Mouse (Mus musculus): ENCODE results near the gene Tnfaip2.

The Tnfaip2 gene

DNA sequence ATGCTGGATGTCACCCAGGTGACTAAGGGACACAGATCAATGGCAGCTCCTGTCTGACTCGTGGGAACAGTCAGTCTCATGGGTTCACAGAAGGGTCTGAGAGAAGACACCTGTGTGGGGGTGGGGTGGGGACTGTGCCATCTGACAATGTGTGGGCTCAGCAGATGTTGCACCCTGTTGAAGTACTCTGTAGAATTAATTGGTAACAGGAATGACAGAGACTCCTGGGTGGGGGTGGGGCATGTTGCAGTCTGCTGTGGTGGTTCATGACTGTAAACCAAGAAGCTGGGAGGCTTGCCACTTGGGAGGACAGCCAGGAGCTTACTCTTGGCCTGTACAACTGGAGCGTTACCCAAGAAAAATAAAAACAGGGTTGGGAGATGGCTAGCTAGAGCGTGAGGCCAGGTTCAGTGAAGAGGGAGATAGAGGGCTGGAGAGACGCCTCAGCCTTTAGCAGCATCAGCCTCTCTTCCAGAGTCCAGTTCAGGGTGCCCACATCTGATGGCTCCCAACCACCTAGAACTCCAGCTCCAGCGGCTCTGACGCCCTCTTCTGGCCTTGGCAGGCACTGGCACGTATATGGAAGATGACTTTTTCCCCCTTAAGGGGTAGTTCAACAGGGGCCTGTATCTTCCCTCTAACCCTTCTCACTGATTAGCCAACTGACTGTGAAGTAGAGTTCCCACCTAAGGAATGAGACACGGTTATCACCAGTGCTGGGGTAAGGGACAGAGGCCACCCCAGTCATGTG lies 32.8 kb downstream of the Tnfaip2 start:
- no peak for DNase-seq (ENCODE audit: low spot score)

DNA sequence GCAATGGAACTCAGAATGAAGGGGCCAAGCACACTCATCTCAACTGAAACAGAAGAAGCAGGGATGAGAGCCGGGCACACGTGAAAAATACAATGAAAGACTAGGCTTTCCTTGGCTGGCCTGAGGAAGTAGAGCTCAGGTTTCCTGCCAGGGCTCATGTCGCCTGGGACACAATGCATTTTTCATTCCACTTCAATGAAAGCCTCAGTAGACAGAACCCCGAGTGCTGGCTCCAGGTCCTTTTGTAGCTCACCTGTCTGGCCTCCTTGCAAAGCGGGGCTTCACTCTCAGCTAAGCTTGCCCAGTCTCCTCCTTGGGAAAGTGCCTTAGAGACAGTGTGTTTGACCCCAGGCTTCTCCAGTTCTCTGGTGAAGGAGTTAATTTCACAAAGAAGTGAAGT lies 36.7 kb downstream of the Tnfaip2 start:
- no peak for DNase-seq (ENCODE audit: low spot score)

GRCm38 (mm10) chr12:111479917-111480316 lies 37.6 kb downstream of the Tnfaip2 start:
- DNase-seq (ENCODE audit: low spot score) = peak; percentile 68

DNA sequence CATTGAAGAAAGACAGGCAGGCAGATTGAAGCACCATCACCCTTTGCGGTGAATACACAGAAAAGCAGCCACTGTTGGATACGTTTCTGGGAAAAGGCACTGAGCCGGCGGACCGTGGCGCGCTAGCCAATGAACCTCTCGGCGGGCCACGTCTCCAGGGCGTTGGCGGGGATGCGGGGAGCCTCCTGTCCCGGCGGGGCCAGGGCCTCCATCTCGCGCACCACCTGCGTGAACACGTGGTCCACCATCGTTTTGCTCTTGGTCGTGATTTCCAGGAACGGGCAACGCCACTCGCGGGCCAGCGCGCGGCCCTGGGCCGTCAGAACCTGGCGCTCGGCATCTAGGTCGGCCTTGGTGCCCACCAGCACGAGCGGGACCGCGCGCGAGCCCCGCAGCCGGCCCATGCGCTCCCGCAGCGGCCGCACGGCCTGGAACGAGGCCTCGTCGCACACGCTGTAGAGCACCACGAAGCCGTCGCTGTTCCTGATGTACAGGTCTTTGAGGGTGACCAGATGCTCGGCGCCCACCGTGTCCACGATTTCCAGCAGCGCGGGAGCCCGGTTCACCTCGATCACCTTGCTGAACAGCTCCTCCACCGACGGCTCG lies 42.9 kb downstream of the Tnfaip2 start:
- peak; percentile 50 for DNase-seq (ENCODE audit: low spot score)

GRCm38 (mm10) chr12:111485652-111486306 lies 43.5 kb downstream of the Tnfaip2 start, which contains the start of gene Gm266:
Gene Gm266 (minus strand): TSS chr12:111485823.
- DNase-seq (ENCODE audit: low spot score) = peak; percentile 83

GRCm38 (mm10) chr12:111486455-111486854 lies 44.2 kb downstream of the Tnfaip2 start:
- DNase-seq (ENCODE audit: low spot score) = peak; percentile 65

DNA sequence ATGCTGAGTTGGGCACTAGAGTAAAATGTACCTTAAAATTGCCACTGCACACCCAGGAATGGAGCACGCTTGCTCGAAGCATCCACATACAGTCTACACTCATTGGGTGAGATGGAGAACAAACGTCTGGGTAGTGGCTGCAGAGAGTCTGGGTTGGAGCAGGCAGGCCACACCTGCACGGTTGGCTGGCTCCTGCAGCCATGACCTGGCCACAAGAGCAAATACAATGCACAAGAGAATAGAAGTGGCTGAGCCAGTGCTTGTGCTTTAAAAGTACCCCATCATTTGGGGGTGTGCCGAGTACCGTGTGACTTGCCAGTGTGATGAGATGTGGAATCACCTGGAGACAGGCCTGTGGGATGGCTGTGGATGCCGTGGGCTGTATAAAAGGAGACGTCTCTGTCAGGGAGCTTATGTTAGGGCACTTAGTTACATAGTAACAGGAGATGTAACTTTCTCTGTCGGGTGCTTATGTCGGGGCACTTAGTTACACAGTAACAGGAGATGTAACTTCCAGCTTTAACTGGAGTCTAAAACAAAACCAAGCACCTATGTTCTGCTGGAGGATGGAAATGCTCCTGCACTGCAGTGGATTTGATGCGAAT lies 47.1 kb downstream of the Tnfaip2 start:
- DNase-seq (ENCODE audit: low spot score) = no peak

DNA sequence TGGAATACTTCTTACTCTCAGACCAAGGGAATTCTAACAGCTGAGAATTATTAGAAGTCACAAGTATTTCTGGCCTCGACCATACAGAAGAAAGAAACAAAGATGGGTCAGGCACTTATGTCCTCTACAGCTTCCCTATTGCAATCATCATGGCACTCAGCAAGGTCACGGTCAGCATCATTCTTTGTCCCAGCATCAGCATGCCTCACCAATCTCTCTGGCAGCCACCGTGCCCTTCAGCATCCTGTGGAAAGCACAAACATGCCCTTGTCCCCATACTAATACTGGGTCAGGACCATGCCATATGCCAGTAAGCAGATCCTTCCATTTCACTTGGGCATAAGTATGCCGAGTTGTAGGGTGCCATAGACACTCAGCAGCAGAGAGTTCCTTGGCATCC lies 52.7 kb downstream of the Tnfaip2 start:
- DNase-seq (ENCODE audit: low spot score) = no peak

DNA sequence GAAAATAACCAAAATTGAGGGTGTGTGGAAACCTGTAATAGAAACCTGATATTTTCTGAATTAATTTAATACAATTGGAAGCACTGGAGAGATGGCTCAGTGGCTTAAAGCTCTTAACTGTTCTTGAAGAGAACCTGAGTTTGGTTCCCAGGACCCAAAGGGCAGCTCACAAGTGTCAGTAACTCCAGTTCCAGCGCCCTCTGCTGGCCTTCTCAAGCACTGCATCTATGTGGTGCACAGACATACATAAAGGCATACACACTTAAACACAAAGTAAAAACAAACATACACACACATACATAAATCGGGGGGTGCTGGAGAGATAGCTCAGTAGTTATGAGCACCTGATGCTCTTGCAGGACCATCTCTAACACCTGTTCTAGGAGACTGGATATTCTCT lies 54.8 kb downstream of the Tnfaip2 start:
- DNase-seq (ENCODE audit: low spot score) = peak; percentile 39

DNA sequence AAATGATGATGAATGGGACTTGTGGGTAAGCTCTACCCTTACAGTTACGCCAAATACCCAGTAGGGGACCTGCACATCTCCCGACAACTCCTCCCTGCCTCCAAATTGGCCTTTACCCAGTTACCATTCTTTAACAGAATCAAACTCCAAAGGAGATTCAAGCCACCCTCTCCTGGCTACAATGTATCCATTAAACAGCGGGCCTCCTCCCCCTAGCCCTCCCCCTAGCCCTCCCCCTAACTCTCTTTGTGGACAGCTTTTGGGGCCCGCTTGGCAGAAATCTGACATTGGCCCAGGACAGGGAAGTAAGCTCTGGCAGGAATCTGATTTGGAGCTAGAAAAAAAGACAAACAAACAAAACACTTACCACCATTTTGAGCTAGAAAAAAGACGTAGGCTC lies 57.3 kb downstream of the Tnfaip2 start:
- no peak for DNase-seq (ENCODE audit: low spot score)

GRCm38 (mm10) chr12:111500725-111501124 lies 58.5 kb downstream of the Tnfaip2 start:
- peak; percentile 86 for DNase-seq (ENCODE audit: low spot score)

GRCm38 (mm10) chr12:111503063-111503567 lies 60.8 kb downstream of the Tnfaip2 start:
- no peak for DNase-seq (ENCODE audit: low spot score)

- DNase-seq (ENCODE audit: low spot score) = no peak
Observed at GRCm38 (mm10) chr12:111503571-111503970, 61.3 kb downstream of the Tnfaip2 start.
